Mouse (Mus musculus) small intestine, adult 2 months (tissue): ENCODE measurements around the gene Qrich2.

Experiments used
- CTCF ChIP-seq: fragments of 200-500 bp; IDR thresholded peaks from 2 replicates; pipeline ENCODE4 v1.5.1; 2012; ENCODE audit warnings: low read depth, mild to moderate bottlenecking, control low read depth, inconsistent platforms, low read length, moderate library complexity, mixed read lengths; ENCODE audit not compliant: insufficient replicate concordance, insufficient read length; ENCODE audit errors: extremely low read depth
- POLR2A ChIP-seq: fragments of 200-500 bp; IDR thresholded peaks from 2 replicates; pipeline ENCODE4 v1.6.1; 2012; ENCODE audit warnings: low read depth, mild to moderate bottlenecking, control low read depth, inconsistent platforms, low read length, moderate library complexity

- no peak for TF ChIP-seq POLR2A
- no peak for TF ChIP-seq CTCF
Measured at GRCm38 (mm10) chr11:116413631-116414022, 52.4 kb downstream of the Qrich2 start.
